Mouse (Mus musculus) urinary bladder, adult 2 months (tissue): Measurements from ENCODE around the gene Nphs1. TPM values are rescaled to one million over a fixed set of nuclear protein-coding genes. Genes with fewer than 3 reads are reported as not detected.
A peak's percentile ranks its signal among the peaks of the same experiment; 100 is the strongest.
"Not testable (repeated sequence)": the region's sequence is repeated elsewhere in the genome, so short reads cannot be mapped to it uniquely, and the experiment has no call there.

ENCODE experiments used
- DNase-seq: peaks from one replicate; pipeline ENCODE4 v3.0.0; 2022; ENCODE audit warnings: low spot score
- polyA plus RNA-seq: library from polyadenylated mRNA; depleted of rRNA; stranded (reverse); fragments of >200 nt; gene quantifications from 2 replicates; pipeline ENCODE4 v1.2.3, GENCODE M21; 2012

Nphs1 gene
- polyA plus RNA-seq, 1 experiment: not detected

DNA sequence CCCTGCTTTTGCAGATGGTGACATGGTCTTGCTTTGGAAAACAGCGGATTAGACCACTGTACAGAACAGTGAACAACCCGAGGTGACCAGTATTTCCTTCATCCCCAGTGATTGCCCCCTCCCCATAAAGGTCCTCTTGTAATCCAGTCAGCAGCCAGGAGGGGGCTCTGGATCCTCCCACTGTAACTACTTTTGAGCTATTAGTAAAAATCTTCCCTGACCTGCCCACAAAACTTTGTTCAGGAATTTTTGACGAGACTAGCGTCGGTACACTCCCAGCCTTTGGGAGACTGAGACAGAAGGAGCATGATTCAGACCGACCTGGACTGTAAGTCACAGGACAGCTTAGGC lies 32.8 kb downstream of the Nphs1 start:
- no peak for DNase-seq

DNA sequence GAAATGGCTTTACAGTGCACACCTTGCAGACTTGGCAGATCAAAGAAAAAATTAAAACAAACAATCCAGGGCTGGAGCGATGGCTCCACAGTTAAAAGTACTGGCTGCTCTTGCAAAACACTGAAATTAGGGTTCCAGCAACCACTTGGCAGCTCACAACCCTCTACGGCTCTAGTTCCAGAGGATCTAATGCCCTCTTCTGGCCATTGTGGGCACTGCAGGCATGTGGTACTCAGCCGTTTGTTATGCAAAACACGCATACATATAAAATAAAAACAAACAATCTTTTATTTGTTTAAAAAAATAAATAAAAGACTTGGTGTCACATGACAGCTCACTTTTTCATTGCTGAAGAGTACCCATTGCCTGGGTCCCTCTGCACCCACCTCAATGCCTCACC lies 34.6 kb downstream of the Nphs1 start:
- DNase-seq: peak; percentile 36

DNA sequence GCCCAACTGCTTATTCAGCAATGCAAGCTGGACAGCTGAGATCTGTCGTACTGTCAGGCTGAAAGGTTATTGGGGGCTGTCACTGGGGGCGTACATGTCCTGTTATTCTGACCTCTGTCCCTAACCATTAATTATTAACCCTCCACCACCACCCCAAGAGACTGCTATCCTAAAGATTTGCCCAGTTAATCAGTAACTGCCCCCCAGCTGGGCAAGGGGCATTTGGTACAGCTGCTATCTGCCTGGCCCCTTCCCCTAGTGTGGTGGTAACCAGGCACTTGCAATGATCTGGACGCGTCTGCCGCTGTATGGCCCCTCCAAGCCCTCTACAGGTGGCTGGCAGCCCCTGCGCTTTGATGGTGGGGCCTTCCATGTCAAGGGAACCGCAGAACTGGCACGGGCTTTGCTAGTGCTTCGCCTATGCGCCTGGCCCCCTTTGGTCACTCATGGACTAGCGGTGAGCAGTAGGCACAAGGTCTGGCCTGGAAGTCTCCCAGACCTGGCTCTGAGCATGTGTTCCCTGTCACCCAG lies 35.4 kb downstream of the Nphs1 start, which contains the start of gene Prodh2:
Gene Prodh2 (plus strand): TSS at position 222 of the 531 bp plus-strand sequence.
- no peak for DNase-seq

DNA sequence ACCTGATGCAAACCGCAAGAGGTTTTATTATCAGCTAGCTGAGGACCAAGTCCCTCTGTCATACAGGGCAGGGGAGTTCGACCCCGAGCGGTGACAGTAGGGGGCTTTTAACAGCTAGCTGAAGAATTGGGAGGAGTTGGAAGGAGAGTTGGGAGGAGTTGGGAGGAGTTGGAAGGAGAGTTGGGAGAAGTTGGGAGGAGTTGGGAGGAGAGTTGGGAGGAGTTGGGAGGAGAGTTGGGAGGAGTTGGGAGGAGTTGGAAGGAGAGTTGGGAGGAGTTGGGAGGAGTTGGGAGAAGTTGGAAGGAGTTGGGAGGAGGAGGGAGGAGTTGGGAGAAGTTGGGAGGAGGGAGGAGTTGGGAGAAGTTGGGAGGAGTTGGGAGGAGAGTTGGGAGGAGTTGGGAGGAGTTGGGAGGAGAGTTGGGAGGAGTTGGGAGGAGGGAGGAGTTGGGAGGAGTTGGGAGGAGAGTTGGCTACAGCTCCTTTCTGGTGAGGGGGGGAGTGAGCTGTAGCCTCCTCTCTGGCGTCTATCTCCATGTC lies 37.5 kb downstream of the Nphs1 start:
- DNase-seq: not testable (repeated sequence)

DNA sequence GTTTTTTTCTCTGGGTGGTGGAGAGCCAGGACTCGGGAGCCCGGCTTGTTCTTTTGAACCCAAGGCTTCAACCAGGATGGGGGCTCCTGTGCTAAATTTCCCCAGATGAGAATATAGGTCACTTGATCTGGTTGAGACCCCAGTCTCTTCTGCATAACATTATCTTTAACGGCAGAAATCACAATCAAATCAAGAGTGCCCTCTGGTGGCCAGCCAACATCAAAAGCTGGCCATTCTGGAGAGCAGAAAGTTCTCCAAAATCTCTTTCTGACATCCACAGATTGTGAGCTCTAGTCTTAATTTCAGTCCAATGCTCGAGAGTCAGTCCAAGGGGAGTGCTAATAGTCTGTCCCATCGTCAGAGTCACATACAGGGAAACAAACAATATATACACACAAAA lies 43.0 kb downstream of the Nphs1 start:
- not testable (repeated sequence) for DNase-seq

DNA sequence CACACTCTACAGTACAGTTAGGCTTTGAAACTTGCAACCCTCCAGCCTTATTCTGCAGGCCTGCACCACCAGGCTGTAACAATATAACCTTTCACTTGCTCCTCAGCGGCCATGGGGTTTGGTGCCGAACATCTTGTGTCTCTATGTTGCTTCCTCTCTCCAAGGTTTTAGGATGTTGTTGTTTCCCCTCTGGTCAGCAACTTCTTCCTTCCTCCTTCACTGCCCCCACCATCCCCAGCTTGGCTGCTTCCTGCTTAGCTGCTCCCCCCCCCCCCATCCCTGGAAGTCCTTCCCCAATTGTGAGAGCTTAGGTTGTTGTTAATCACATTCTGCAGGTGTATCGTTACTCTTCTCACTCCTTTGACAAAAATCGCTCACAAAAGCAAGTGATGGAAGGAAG lies 49.9 kb downstream of the Nphs1 start:
- DNase-seq: no peak

DNA sequence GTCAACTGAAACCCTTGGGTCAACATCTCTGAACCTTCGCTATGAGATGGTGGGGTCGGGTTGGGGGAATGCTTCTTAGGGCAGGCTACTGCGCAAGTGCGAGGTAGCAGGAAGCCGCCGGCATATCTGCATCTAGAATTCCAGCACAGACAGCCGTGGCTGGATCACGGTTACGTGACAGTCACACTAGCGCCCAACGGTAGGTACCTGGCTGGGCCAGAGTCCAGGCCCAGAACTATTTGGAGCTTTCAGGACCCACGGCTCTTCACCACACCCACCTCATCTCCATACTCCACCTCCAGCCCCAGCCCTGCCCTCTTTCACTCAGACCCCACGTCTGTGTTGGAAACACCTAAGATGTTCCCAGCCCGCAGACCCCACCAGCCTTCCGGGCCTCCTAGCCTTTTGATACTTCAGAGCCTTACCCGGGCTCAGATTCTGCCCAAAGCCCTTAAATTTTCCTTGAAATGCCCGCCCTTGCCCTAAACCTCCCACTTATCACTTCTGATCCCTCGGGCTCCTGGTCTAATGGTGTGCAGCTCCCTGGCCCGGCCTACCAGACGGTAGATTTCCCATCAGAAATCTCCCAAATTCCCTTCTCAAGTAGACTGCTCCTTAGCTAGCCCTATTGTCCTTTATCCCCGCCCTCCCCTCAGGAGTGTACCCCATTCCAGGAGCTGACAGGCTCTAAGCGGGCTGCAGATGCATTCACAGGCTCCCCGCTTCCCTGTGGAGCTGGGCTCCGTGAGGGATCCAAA lies 57.1 kb downstream of the Nphs1 start:
- no peak for DNase-seq

DNA sequence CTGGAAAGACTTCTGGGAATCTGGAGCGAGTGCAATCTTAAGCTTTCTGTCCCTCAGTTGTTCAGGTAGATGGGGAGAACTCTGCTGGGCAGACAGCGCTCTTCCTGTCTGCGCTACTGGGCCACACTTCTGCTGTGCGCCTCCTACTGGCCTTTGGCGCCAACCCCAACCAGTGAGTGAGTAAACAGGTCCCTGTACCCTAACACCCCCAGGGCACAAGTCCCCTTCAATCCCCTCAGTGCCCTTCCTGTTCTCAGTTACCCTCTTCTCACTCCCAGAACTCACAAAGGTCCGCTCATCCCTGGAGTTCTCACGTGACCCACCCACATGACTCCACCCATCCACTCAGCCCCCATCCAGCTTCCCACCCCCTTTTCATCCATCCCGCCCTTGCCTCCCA lies 60.2 kb downstream of the Nphs1 start:
- no peak for DNase-seq

DNA sequence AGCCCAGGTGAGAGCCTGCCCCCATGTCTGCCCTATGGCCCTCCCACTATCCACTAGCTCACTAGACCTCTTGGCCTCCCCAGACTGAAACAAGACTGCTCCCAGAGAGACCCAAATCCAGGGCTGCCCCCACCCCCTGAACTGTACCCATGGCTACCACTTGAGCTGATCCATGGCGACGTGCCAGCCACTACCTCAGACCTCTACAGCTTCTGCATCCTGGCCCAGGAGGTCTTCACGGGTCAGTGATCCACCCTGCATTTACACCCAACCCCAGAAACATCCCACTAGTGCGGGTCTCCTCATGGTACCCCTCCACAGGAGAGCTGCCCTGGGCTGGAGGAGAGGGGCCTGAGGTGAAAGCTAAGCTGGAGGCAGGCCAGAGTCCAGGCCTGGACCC lies 62.3 kb downstream of the Nphs1 start:
- DNase-seq: no peak

DNA sequence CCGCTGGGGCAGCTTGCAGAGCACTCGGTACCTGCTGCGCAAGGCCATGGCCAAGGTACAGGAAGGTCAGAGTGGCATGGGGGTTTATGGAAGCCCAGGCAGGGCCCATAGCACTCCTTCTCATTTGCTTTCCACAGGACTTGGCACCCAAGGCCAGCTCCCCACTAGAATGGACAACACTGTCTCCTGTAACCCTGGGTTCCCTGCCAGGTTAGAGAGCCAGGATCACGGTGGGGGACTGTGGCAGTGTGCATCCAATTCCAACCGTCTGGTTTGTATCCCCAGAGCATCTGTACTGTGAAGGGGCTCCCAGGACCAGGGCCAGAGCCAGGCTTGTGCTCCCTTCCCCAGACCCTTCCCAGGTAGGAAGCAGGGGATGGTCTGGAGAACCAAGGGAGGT lies 62.7 kb downstream of the Nphs1 start:
- no peak for DNase-seq

DNA sequence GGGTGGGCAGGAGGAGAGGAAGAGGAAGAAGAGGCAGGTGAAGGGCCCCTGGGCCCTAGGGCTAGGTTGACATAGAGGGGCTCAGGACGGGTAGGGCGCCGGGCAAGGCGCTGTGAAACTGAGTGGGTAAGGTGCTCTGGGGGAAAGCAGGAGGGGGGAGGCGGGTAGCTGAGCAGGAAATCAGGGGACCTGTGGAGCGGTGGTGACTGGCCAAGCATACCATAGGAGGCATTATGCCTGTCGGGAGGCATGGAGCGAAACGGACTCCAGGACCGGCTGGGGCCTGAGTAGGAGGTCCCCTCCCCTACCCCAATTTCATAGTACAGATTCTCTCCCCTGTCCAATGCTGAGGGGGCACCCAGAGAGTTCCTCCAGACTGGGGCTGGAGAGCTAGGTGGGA lies 64.8 kb downstream of the Nphs1 start:
- no peak for DNase-seq

DNA sequence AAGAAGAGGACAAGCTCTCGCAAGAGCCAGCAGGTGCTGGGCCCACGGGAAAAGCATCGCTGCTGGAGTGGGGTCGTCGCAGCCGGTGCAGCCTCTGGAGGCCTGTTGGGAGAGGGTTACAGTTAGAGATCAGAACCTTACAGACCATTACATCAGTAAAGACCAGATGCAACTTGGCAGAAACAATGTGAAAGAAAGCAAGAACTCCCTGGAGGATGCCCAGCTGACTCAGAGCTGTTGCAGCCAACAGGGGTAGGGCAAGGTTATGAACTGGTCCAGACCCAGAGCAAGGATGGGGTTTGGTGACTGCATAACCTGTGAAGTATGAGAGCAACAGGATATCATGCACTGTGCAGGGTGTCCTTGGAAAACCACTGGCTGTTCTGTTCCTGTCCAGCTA lies 66.4 kb downstream of the Nphs1 start:
- DNase-seq: no peak

DNA sequence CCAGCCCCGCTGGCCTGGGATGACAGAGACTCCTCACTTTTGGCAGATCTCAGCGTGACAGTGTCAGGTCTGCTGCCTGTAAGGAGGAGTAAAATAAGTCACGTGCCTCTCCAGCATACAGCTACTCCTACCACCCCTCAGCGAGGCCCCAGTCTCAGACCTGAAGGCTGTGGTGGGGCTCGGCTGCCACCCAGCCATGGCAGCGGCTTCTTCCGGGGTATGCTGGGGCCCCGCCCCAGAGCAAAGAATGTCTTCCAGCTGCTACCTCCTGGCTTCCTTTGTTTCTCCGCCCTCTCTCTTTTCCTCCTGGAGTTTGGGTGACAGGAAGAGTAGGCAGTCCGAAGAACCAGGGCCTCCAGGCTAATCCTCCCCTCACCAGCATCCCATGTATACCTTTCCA lies 67.8 kb downstream of the Nphs1 start:
- DNase-seq: no peak

DNA sequence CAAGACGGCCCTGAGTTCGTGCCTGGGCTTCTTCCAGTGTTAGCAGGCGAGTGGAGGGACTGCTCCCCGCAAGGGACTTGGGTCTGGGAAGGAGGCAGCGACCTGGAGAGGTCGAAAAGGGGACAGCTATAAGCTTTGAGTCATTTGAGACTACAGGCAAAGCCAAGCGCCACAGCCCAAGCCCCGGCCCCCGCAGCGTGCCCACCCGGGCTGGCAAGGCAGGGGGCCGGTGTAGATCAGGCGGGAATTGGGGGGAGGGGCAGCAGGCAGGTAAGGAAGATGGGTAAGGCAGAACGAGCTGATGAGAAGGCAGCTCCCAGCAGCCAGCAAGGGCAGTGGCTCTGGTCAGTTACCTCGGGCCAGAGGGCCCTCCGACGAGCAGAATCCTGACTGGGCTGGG lies 68.3 kb downstream of the Nphs1 start:
- no peak for DNase-seq

DNA sequence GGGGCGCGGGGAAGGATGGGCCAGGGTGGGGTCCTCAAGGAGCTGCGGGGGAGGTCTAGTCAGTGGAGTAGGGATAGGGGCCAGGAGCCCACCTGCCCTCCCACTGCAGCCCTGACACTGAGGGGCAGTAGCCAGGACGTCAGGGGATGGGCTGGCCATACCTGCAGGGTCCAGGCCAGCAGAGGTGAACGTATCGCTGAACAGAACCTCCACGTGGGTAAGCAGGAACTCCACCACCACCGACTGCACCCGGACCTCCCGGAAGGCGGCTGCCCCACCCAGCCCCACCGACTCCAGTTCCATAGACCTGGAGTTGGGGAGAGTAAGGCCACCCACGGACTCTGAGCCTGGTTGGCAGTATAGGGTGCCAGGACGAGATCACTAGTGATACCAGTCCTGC lies 68.9 kb downstream of the Nphs1 start:
- no peak for DNase-seq

DNA sequence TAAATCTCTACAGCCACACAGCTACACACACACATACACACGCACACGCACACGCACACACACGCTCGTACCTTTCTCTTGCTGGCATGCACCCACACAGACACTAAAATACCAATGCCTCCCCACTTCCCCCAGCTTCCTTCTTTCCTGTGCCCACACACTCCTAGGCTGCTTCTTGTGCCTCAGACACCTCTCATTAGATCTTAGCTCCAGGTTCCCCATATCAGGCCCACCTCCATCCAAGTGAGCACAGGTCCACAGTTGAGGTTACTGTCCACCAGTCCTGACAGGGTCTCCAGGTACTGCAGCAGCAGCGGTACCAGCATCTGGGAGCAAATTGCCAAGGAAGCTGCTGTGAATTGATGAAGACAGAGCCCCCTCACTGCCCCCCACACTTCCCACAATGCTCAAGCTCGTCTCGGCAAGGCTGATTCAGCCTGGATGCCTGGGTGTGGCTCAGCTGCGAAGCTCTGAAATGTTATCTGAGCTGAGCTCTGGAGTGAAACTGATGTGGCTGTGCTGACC lies 73.2 kb downstream of the Nphs1 start:
- DNase-seq: no peak

DNA sequence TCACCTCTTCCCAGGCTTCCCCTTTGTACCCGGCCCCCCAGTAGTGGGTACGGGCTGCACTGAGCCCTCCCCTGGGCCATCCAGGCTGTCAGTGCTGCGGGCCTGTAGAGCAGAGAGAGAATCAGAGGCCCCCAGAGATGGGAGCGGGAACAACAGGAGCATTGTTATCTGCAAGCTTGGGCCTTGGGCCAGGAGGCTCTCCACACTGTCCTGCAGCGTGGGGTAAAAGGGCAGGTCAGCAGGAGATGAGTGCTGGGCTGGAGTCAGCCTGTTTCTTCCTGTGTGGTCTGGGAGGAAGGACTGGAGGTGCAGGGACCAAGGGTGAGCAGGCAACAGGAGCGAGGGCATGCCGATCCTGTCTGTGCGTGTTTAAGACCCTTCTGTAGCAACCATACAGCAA lies 74.8 kb downstream of the Nphs1 start:
- no peak for DNase-seq

DNA sequence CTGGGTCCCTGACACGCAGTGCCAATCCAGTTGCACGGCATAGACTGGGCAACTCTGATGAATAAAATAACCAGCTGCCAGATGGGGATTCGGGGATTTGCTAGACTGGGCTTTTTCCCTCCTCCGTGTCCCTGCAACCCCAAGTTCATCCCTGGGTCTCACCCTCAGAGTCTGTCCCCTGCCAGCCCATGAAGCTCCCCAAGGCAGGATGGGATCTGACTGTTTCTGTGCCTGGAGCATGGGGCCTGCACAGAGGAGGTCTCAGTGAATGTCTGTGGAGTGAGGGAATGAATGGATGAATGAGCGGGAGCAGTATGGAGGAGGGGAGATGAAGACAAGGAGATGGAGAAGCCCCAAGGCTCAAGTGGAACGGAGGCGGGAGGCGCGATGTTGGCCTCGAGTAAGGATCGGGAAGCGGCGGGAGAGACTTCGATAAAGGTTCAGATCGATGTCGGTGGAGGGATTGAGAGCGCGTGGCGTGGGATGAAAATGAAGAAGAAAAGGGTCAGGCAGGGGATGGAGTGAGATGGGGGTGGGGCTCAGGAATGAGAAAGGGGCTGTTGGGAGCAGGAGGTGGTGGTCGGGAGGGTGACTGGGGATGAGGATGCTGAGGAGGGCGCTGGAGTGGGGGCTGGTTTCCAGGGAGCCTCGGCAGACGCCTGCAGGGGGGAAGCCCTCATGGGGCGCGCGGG lies 76.0 kb downstream of the Nphs1 start:
- no peak for DNase-seq

DNA sequence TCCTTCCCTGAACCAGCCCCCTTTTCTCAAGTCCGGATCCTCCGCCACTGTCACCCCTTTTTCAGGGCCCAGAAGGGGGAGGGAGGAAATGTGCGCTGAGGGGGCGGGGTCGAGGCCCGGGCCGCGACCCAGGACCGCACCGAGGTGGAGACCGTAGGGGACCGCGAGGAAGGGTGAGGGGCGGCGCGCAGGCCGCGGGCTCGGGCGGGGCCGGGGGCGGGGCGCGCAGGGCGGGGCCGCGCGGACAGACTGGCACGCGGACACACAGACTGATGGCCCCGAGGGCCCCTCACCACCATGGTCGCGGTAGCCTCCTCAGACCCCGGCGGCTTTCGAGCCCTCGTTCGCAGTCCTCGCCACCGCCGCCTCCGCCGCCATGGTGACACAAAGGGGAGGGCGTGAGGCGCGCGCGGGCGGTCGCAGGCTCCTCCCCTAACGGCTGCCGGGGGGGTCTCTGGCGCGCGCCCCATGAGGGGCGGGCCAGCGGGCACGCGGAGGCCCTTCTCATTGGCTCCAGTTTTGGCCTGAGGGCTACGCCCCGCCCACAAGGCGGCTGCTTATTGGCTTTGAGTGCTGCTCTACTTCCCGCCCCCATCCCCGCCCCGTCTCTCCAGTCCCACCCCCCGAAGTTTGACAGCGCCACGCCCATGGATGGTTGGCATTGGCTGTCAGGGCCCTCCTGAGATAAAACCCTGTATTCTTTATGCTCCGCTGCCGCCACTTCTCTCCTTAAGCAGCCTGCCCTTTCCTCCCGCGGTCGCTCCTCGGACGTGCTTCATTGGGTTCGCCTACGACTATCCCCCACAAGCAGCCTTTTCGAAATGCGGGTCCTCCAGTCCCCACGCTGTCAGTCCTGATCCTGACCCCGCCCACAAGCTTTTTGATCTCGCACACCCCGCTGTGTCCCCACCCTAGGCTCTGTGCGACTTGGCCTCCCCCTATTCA lies 76.8 kb downstream of the Nphs1 start, which contains the start of gene Arhgap33:
Gene Arhgap33 (minus strand): TSS at position 428 of the 945 bp plus-strand sequence.
- DNase-seq: peak; percentile 86
